Mouse (Mus musculus) left cerebral cortex, adult 8-10 months (tissue): ENCODE data around the gene Ly6g6e. TPM values are rescaled to one million over a fixed set of nuclear protein-coding genes. Genes with fewer than 3 reads are reported as not detected.
A peak's percentile ranks its signal among the peaks of the same experiment; 100 is the strongest.
"Not testable (repeated sequence)": the region's sequence is repeated elsewhere in the genome, so short reads cannot be mapped to it uniquely, and the experiment has no call there.

Experiments used
- DNase-seq, 2 experiments: peaks; one replicate each; pipeline ENCODE4 v3.0.0; 2022; ENCODE audit warnings: low spot score in 2 of 2
- total RNA-seq, 4 experiments: library from RNA; stranded (reverse); gene quantifications; 2 replicates each; pipeline ENCODE4 v1.2.4; 2022

Ly6g6e gene
- total RNA-seq, 4 experiments from 2014 or later = 3.7 to 4.9 (median 4.0) TPM

- DNase-seq = no peak
Measured at GRCm38 (mm10) chr17:35101161-35101560, 24.5 kb downstream of the Ly6g6e start.

- DNase-seq = no peak
Measured at GRCm38 (mm10) chr17:35102299-35102698, 25.6 kb downstream of the Ly6g6e start.

GRCm38 (mm10) chr17:35103221-35103690 is 26.6 kb downstream of the Ly6g6e start:
- DNase-seq = no peak

- DNase-seq = no peak
Measured at GRCm38 (mm10) chr17:35104079-35104478, 27.4 kb downstream of the Ly6g6e start.

GRCm38 (mm10) chr17:35104754-35105153 is 28.1 kb downstream of the Ly6g6e start:
- DNase-seq = no peak

- no peak for DNase-seq
Measured at GRCm38 (mm10) chr17:35105740-35106389, 29.2 kb downstream of the Ly6g6e start.

GRCm38 (mm10) chr17:35106522-35106921 is 29.8 kb downstream of the Ly6g6e start:
- no peak for DNase-seq

- no peak for DNase-seq
Measured at GRCm38 (mm10) chr17:35108097-35108496, 31.4 kb downstream of the Ly6g6e start, which contains the start of gene Ly6g5c. Gene Ly6g5c, plus strand, starts transcription at chr17:35108279.

- DNase-seq = no peak
Measured at GRCm38 (mm10) chr17:35111774-35112173, 35.1 kb downstream of the Ly6g6e start.

- DNase-seq = no peak
Measured at GRCm38 (mm10) chr17:35115046-35116019, 38.6 kb downstream of the Ly6g6e start, which contains the start of gene Ly6g5b. Gene Ly6g5b, minus strand, starts transcription at chr17:35115428.

GRCm38 (mm10) chr17:35120745-35121142 is 44.0 kb downstream of the Ly6g6e start:
- no peak for DNase-seq

- peak; percentile 91 to 99 for DNase-seq
Measured at GRCm38 (mm10) chr17:35121143-35121799, 44.6 kb downstream of the Ly6g6e start, which contains the start of gene Gpank1. Gene Gpank1, plus strand, starts transcription at chr17:35121455.

- peak; percentile 59 to 68 for DNase-seq
Measured at GRCm38 (mm10) chr17:35121871-35122303, 45.2 kb downstream of the Ly6g6e start, which contains the start of gene Csnk2b. Gene Csnk2b, minus strand, starts transcription at chr17:35122053.

- DNase-seq = not testable (repeated sequence)
Measured at GRCm38 (mm10) chr17:35123287-35123686, 46.6 kb downstream of the Ly6g6e start.

- not testable (repeated sequence) for DNase-seq
Measured at GRCm38 (mm10) chr17:35124261-35124896, 47.7 kb downstream of the Ly6g6e start.

GRCm38 (mm10) chr17:35125081-35125480 is 48.4 kb downstream of the Ly6g6e start:
- no peak for DNase-seq

GRCm38 (mm10) chr17:35125578-35125977 is 48.9 kb downstream of the Ly6g6e start:
- DNase-seq = no peak

- peak; percentile 56 to 66 for DNase-seq
Measured at GRCm38 (mm10) chr17:35126206-35126611, 49.5 kb downstream of the Ly6g6e start, which contains the start of gene D17H6S53E. Gene D17H6S53E, plus strand, starts transcription at chr17:35126373.

GRCm38 (mm10) chr17:35127017-35127416 is 50.3 kb downstream of the Ly6g6e start:
- no peak for DNase-seq
